Mouse (Mus musculus) ES-Bruce4 (cell line): Measurements from ENCODE around the gene Brwd1.

Source experiments
- CTCF ChIP-seq: IDR thresholded peaks from one replicate; pipeline ENCODE4 v1.8.1; 2011; ENCODE audit warnings: low read depth, low read length
- EP300 ChIP-seq: IDR thresholded peaks from 2 replicates; pipeline ENCODE4 v1.6.1; 2011; ENCODE audit warnings: low read depth, low read length; ENCODE audit not compliant: insufficient read depth
- POLR2A ChIP-seq: IDR thresholded peaks from one replicate; pipeline ENCODE4 v1.8.1; 2011; ENCODE audit warnings: low read length; ENCODE audit not compliant: insufficient read depth

GRCm38 (mm10) chr16:95983601-95984000 is 98.7 kb downstream of the Brwd1 start:
- TF ChIP-seq EP300 (no peak), CTCF (peak; percentile 65), POLR2A (no peak)
